Mouse (Mus musculus): ENCODE results near the gene Pde7b. TPM values are rescaled to one million over a fixed set of nuclear protein-coding genes. Genes with fewer than 3 reads are reported as not detected.

Gene Pde7b
- total and polyA plus RNA-seq, 3 experiments: 0.22 TPM; not detected in 2

GRCm38 (mm10) chr10:20758259-20758658 lies 33.4 kb upstream of the Pde7b start:
- TF ChIP-seq TAL1 (conservative IDR thresholded peaks at IDR 0.05; ENCODE audit: low read depth, low read length) (no peak), GATA2 (IDR thresholded peaks at IDR 0.05; ENCODE audit: borderline replicate concordance, low read depth, low read length) (no peak), GATA1 (IDR thresholded peaks at IDR 0.05; ENCODE audit: borderline replicate concordance, low read length) (no peak), POLR2AphosphoS5 (IDR thresholded peaks at IDR 0.05; ENCODE audit: insufficient replicate concordance, low read depth, low read length) (no peak), CTCF (IDR thresholded peaks at IDR 0.05; ENCODE audit: low read depth, low read length) (no peak)
- ATAC-seq (ENCODE audit: extremely low read depth, insufficient number of reproducible peaks, low FRiP score, poor library complexity, severe bottlenecking): no peak

GRCm38 (mm10) chr10:20756219-20756618 lies 31.3 kb upstream of the Pde7b start:
- H3K4me3 ChIP-seq (ENCODE audit: low read depth, low read length): no peak overlapping the region
- H3K9me3 ChIP-seq (replicated peaks): no peaks in the 10 kb centered on the region
- TF ChIP-seq TAL1 (conservative IDR thresholded peaks at IDR 0.05; ENCODE audit: low read depth, low read length) (no peak), POLR2AphosphoS5 (IDR thresholded peaks at IDR 0.05; ENCODE audit: insufficient replicate concordance, low read depth, low read length) (no peak), GATA1 (IDR thresholded peaks at IDR 0.05; ENCODE audit: borderline replicate concordance, low read length) (no peak), CTCF (IDR thresholded peaks at IDR 0.05; ENCODE audit: low read depth, low read length) (no peak), GATA2 (IDR thresholded peaks at IDR 0.05; ENCODE audit: borderline replicate concordance, low read depth, low read length) (no peak)
- no peaks in the 10 kb centered on the region for H3K4me1 ChIP-seq (ENCODE audit: insufficient read depth, low read depth, low read length)
- H3K36me3 ChIP-seq (replicated peaks): no peaks in the 10 kb centered on the region
- ATAC-seq (ENCODE audit: extremely low read depth, insufficient number of reproducible peaks, low FRiP score, poor library complexity, severe bottlenecking) (no peak), DNase-seq (ENCODE audit: low spot score) (no peak)
- H3K27me3 ChIP-seq (ENCODE audit: insufficient read depth, low read length): peaks cover 4% of the 10 kb centered on the region

More at GRCm38 (mm10) chr10:20758259-20758658, 33.4 kb upstream of the Pde7b start:
- no peak for DNase-seq (ENCODE audit: low spot score)
- H3K27me3 ChIP-seq (ENCODE audit: insufficient read depth, low read length): peaks cover 4% of the 10 kb centered on the region
- H3K4me1 ChIP-seq (ENCODE audit: insufficient read depth, low read depth, low read length): no peaks in the 10 kb centered on the region
- H3K4me3 ChIP-seq (ENCODE audit: low read depth, low read length): no peak overlapping the region
- no peaks in the 10 kb centered on the region for H3K36me3 ChIP-seq (replicated peaks)
- no peaks in the 10 kb centered on the region for H3K9me3 ChIP-seq (replicated peaks)

DNA sequence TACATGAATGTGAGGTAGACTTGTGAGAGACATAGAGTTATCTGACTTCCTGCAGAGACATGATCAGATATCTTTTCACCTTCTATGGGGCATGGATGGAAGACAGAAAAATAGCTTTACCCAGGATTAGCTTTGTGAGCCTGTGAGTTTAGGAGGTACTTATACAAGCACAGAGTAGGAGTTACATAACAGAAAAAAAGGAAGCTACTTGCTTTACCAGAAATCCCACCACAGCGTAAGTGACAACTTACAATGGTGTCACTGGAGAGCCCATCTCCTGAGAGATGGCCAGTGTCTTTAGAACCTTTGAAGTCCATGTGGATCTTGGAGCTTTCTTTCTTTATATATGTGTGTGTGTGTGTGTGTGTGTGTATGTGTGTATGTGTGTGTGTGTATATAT lies 28.0 kb upstream of the Pde7b start:
- TF ChIP-seq GATA1 (IDR thresholded peaks at IDR 0.05; ENCODE audit: borderline replicate concordance, low read length) (no peak), POLR2AphosphoS5 (IDR thresholded peaks at IDR 0.05; ENCODE audit: insufficient replicate concordance, low read depth, low read length) (no peak), CTCF (IDR thresholded peaks at IDR 0.05; ENCODE audit: low read depth, low read length) (no peak), TAL1 (conservative IDR thresholded peaks at IDR 0.05; ENCODE audit: low read depth, low read length) (no peak), GATA2 (IDR thresholded peaks at IDR 0.05; ENCODE audit: borderline replicate concordance, low read depth, low read length) (no peak)
- no peaks in the 10 kb centered on the region; the same call in none of the 2 replicates for H3K27me3 ChIP-seq (ENCODE audit: insufficient read depth, low read length)
- no peak for ATAC-seq (ENCODE audit: extremely low read depth, insufficient number of reproducible peaks, low FRiP score, poor library complexity, severe bottlenecking)

DNA sequence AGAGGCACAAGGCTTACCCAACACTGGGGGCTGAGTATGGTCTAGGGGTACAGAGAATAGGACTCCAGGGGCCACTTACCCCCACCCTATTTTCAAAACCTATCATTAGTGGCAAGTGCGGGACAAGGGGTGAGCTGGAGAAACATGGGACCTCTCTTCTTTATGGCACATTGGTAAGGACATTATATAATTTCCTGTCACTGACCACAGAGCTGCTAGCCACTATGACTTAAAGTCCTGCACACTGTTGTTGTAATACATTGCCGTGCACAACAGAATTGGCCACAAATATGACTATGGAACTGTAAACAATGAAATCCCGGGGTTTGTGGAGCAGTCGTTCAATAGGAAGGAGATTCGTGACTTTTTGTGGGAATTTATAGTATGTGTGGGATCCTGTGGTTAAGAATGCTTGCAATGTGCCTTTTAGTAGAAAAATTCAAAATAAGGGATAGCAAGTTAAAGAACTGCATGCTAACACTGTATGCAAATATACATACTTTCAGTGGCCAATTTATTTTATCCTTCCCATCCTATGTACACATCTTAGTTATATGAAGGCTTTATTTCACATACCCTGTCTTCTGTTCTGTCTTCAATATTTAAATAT lies 25.9 kb upstream of the Pde7b start:
- no peak for TF ChIP-seq GATA2 (IDR thresholded peaks at IDR 0.05; ENCODE audit: borderline replicate concordance, low read depth, low read length)
- no peak for TF ChIP-seq TAL1 (conservative IDR thresholded peaks at IDR 0.05; ENCODE audit: low read depth, low read length)
- no peak for TF ChIP-seq GATA1 (IDR thresholded peaks at IDR 0.05; ENCODE audit: borderline replicate concordance, low read length)
- TF ChIP-seq POLR2AphosphoS5 (IDR thresholded peaks at IDR 0.05; ENCODE audit: insufficient replicate concordance, low read depth, low read length): no peak
- no peak for TF ChIP-seq CTCF (IDR thresholded peaks at IDR 0.05; ENCODE audit: low read depth, low read length)
- no peaks in the 10 kb centered on the region for H3K4me1 ChIP-seq (ENCODE audit: insufficient read depth, low read depth, low read length)
- no peak for DNase-seq (ENCODE audit: low spot score)
- no peak for ATAC-seq (ENCODE audit: extremely low read depth, insufficient number of reproducible peaks, low FRiP score, poor library complexity, severe bottlenecking)
- H3K4me3 ChIP-seq (ENCODE audit: low read depth, low read length): no peak overlapping the region
- no peaks in the 10 kb centered on the region for H3K36me3 ChIP-seq (replicated peaks)
- no peaks in the 10 kb centered on the region for H3K9me3 ChIP-seq (replicated peaks)
- no peaks in the 10 kb centered on the region; the same call in 1 of the 2 replicates for H3K27me3 ChIP-seq (ENCODE audit: insufficient read depth, low read length)

More for the DNA sequence above, 28.0 kb upstream of the Pde7b start:
- H3K4me3 ChIP-seq (ENCODE audit: low read depth, low read length): no peak overlapping the region
- H3K9me3 ChIP-seq (replicated peaks): no peaks in the 10 kb centered on the region
- no peaks in the 10 kb centered on the region for H3K4me1 ChIP-seq (ENCODE audit: insufficient read depth, low read depth, low read length)
- DNase-seq (ENCODE audit: low spot score): no peak
- H3K36me3 ChIP-seq (replicated peaks): no peaks in the 10 kb centered on the region

DNA sequence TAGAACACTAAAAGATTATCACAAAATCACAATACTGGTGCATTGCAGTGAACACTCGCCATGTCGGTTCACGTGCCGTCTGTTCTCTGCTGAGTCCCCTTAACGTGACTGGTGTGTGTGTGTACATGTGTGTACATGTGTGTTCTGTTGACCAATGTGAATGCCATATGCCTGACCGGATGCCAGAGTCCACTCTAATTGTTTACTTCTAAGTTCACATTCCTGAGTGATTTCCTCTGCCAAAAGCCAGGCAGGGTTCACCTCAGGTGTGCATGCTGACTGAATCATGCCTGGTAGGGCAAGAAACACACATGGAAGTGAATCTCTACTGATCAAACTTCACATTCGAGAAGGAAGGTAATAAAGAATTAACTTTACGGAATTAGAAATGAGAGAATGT lies 24.1 kb upstream of the Pde7b start:
- no peaks in the 10 kb centered on the region for H3K9me3 ChIP-seq (replicated peaks)
- TF ChIP-seq GATA1 (IDR thresholded peaks at IDR 0.05; ENCODE audit: borderline replicate concordance, low read length) (no peak), CTCF (IDR thresholded peaks at IDR 0.05; ENCODE audit: low read depth, low read length) (no peak), TAL1 (conservative IDR thresholded peaks at IDR 0.05; ENCODE audit: low read depth, low read length) (no peak), GATA2 (IDR thresholded peaks at IDR 0.05; ENCODE audit: borderline replicate concordance, low read depth, low read length) (no peak), POLR2AphosphoS5 (IDR thresholded peaks at IDR 0.05; ENCODE audit: insufficient replicate concordance, low read depth, low read length) (no peak)
- H3K36me3 ChIP-seq (replicated peaks): no peaks in the 10 kb centered on the region
- no peaks in the 10 kb centered on the region for H3K27me3 ChIP-seq (ENCODE audit: insufficient read depth, low read length)
- DNase-seq (ENCODE audit: low spot score) (no peak), ATAC-seq (ENCODE audit: extremely low read depth, insufficient number of reproducible peaks, low FRiP score, poor library complexity, severe bottlenecking) (no peak)
- H3K4me1 ChIP-seq (ENCODE audit: insufficient read depth, low read depth, low read length): no peaks in the 10 kb centered on the region
- no peak overlapping the region for H3K4me3 ChIP-seq (ENCODE audit: low read depth, low read length)

- no peak for ATAC-seq (ENCODE audit: extremely low read depth, insufficient number of reproducible peaks, low FRiP score, poor library complexity, severe bottlenecking)
- no peaks in the 10 kb centered on the region for H3K4me1 ChIP-seq (ENCODE audit: insufficient read depth, low read depth, low read length)
- DNase-seq (ENCODE audit: low spot score): no peak
- no peaks in the 10 kb centered on the region for H3K9me3 ChIP-seq (replicated peaks)
- TF ChIP-seq GATA2 (IDR thresholded peaks at IDR 0.05; ENCODE audit: borderline replicate concordance, low read depth, low read length) (no peak), POLR2AphosphoS5 (IDR thresholded peaks at IDR 0.05; ENCODE audit: insufficient replicate concordance, low read depth, low read length) (no peak), CTCF (IDR thresholded peaks at IDR 0.05; ENCODE audit: low read depth, low read length) (no peak), TAL1 (conservative IDR thresholded peaks at IDR 0.05; ENCODE audit: low read depth, low read length) (no peak), GATA1 (IDR thresholded peaks at IDR 0.05; ENCODE audit: borderline replicate concordance, low read length) (no peak)
- peaks cover 3% of the 10 kb centered on the region for H3K27me3 ChIP-seq (ENCODE audit: insufficient read depth, low read length)
- H3K36me3 ChIP-seq (replicated peaks): no peaks in the 10 kb centered on the region
- H3K4me3 ChIP-seq (ENCODE audit: low read depth, low read length): no peak overlapping the region
Measured at GRCm38 (mm10) chr10:20747229-20747628, 22.4 kb upstream of the Pde7b start.
